Mouse (Mus musculus) ES-Bruce4 (cell line): ENCODE measurements at regions not wholly inside any gene's neighbourhood (a gene's known extent, or its start where the extent isn't known, plus 50 kb on each side); places are given as distances from the start of the nearest gene placed in this dataset.

Experiments
- H3K27ac ChIP-seq: 2 replicates; pipeline ENCODE4 v1.5.1; 2012; ENCODE audit warnings: low read length, inconsistent platforms; ENCODE audit not compliant: insufficient read depth
- H3K27me3 ChIP-seq: 2 replicates; pipeline ENCODE4 v1.6.1; 2012; ENCODE audit warnings: mild to moderate bottlenecking, low read length, inconsistent platforms; ENCODE audit not compliant: control insufficient read depth, poor library complexity, insufficient read depth, severe bottlenecking
- H3K36me3 ChIP-seq: 2 replicates; pipeline ENCODE4 v1.6.1; 2012; ENCODE audit warnings: inconsistent platforms, mild to moderate bottlenecking, low read length, moderate library complexity; ENCODE audit not compliant: control insufficient read depth, poor library complexity, insufficient read depth, severe bottlenecking
- H3K4me1 ChIP-seq: one replicate; pipeline ENCODE4 v1.8.1; 2011; ENCODE audit warnings: low read length; ENCODE audit not compliant: control insufficient read depth, insufficient read depth
- H3K4me3 ChIP-seq: 2 replicates; pipeline ENCODE4 v1.5.1; 2011; ENCODE audit warnings: low read depth, mild to moderate bottlenecking, low read length
- H3K9ac ChIP-seq: 2 replicates; pipeline ENCODE4 v1.6.1; 2012; ENCODE audit warnings: low read depth, mild to moderate bottlenecking, inconsistent platforms; ENCODE audit not compliant: poor library complexity, severe bottlenecking
- H3K9me3 ChIP-seq: replicated peaks from 2 replicates; pipeline ENCODE4 v1.6.1; 2012; ENCODE audit warnings: mild to moderate bottlenecking, low read length, inconsistent platforms; ENCODE audit not compliant: control insufficient read depth, poor library complexity, insufficient read depth, severe bottlenecking
- CTCF ChIP-seq: IDR thresholded peaks from one replicate; pipeline ENCODE4 v1.8.1; 2011; ENCODE audit warnings: low read depth, low read length
- EP300 ChIP-seq: IDR thresholded peaks from 2 replicates; pipeline ENCODE4 v1.6.1; 2011; ENCODE audit warnings: low read depth, low read length; ENCODE audit not compliant: insufficient read depth
- POLR2A ChIP-seq: IDR thresholded peaks from one replicate; pipeline ENCODE4 v1.8.1; 2011; ENCODE audit warnings: low read length; ENCODE audit not compliant: insufficient read depth

DNA sequence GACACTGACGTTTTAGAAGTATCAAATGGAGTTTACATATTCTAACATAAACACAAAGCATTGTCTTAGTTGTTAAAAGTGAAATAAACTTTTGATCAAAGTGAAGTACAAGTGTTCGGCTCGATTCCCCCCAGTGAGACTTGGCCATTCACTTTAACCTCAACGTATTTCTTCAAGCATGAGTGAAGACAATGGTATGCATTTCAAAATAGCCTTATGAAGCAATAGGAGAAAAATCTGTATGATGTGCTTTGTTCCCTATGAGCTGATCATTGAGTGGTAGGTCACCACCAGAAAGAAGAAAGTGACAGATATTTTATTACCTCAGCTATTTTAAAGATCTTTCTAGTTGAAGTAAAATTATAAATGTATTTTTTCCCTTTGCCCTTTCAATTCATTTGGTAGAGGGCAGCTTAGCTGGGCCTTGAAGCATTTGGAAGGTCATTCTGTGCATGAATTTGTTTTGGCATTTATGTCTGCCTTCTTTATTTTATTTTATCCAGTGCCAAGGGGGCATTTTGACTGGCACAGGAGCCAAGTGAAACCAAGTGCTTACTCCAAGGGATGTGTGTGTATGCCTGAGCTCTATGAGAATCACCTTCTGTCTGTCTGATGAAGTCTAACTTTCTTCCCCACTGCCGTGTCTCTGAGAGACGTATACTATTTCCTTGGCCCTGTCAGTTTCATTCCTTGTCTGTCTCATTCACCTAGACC, 386.8 kb upstream of the A1bg start:
- no peaks in the 10 kb centered on the region; the same call in 1 of the 2 replicates for H3K27me3 ChIP-seq
- no peak for TF ChIP-seq CTCF
- TF ChIP-seq POLR2A, result no peak
- no peak for TF ChIP-seq EP300
- no peaks in the 10 kb centered on the region for H3K4me1 ChIP-seq
- H3K9ac ChIP-seq, result no peak overlapping the region
- no peaks in the 10 kb centered on the region for H3K36me3 ChIP-seq
- no peaks in the 10 kb centered on the region for H3K9me3 ChIP-seq
- H3K4me3 ChIP-seq, result no peak overlapping the region
- H3K27ac ChIP-seq, result no peak overlapping the region

GRCm38 (mm10) chr15:61308936-61309335, 386.1 kb upstream of the A1bg start:
- Histone ChIP-seq H3K36me3 (no peaks in the 10 kb centered on the region), H3K4me3 (no peak overlapping the region), H3K27me3 (no peaks in the 10 kb centered on the region; the same call in 1 of the 2 replicates), H3K27ac (no peak overlapping the region), H3K4me1 (no peaks in the 10 kb centered on the region), H3K9ac (no peak overlapping the region), H3K9me3 (no peaks in the 10 kb centered on the region)
- TF ChIP-seq CTCF (no peak), POLR2A (no peak), EP300 (no peak)

DNA sequence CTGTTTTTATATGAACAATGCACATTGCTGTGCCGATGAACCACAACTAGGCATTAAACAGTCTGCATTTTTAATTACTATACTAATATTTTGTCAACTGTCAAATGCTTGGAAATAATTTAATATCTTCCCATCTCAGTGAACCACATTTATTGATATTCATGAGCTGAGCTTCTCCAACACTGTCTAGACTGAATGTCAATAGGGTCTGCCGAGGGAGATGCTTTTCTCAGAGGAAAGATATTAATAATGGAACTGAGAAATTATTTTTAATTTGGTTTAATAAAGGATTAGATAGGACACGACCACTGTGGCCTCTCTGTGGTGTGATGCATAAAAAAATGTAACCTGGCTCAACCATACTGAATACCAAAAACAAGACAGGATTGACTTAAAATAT, 381.7 kb upstream of the A1bg start:
- no peak overlapping the region for H3K9ac ChIP-seq

GRCm38 (mm10) chr15:61299796-61300195, 377.0 kb upstream of the A1bg start:
- no peak for TF ChIP-seq POLR2A
- TF ChIP-seq EP300, result no peak
- TF ChIP-seq CTCF, result no peak
- Histone ChIP-seq H3K9ac (no peak overlapping the region), H3K4me3 (no peak overlapping the region), H3K27me3 (no peaks in the 10 kb centered on the region), H3K36me3 (no peaks in the 10 kb centered on the region), H3K27ac (no peak overlapping the region), H3K4me1 (no peaks in the 10 kb centered on the region), H3K9me3 (no peaks in the 10 kb centered on the region)

More for the DNA sequence above, 381.7 kb upstream of the A1bg start:
- Histone ChIP-seq H3K4me3 (no peak overlapping the region), H3K4me1 (no peaks in the 10 kb centered on the region), H3K9me3 (no peaks in the 10 kb centered on the region), H3K27ac (no peak overlapping the region), H3K27me3 (no peaks in the 10 kb centered on the region), H3K36me3 (no peaks in the 10 kb centered on the region)
- TF ChIP-seq EP300 (no peak), POLR2A (no peak), CTCF (no peak)

- Histone ChIP-seq H3K9ac (no peak overlapping the region), H3K4me3 (no peak overlapping the region), H3K9me3 (no peaks in the 10 kb centered on the region), H3K36me3 (no peaks in the 10 kb centered on the region), H3K27me3 (no peaks in the 10 kb centered on the region; the same call in 1 of the 2 replicates), H3K27ac (no peak overlapping the region), H3K4me1 (no peaks in the 10 kb centered on the region)
- TF ChIP-seq POLR2A (no peak), CTCF (no peak), EP300 (no peak)
Measured at GRCm38 (mm10) chr15:61297447-61298208, 374.8 kb upstream of the A1bg start.

DNA sequence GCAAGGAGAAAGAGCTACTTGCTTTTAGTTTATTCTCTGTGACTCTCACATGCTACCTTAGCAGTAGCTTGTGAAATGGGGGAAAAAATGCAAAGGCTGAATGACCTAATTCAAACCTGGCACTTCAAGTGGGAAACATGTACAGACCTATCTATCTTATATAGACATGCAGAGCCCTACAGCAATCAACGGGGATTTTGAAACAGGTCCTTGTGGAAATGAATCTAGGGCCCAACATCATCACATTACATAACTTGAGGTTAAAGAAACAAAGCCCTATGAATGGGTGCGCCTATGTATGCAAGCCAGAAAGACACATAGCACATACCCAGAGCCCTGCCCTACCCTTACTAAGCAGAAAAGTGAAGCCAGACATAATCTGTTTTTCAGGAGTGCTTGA, 371.8 kb upstream of the A1bg start:
- Histone ChIP-seq H3K9me3 (peaks cover 4% of the 10 kb centered on the region; the same call in 1 of the 2 replicates), H3K36me3 (no peaks in the 10 kb centered on the region), H3K9ac (no peak overlapping the region), H3K27ac (no peak overlapping the region), H3K4me1 (no peaks in the 10 kb centered on the region), H3K4me3 (no peak overlapping the region), H3K27me3 (no peaks in the 10 kb centered on the region; the same call in 1 of the 2 replicates)
- TF ChIP-seq POLR2A, result no peak
- no peak for TF ChIP-seq EP300
- no peak for TF ChIP-seq CTCF
